Mouse (Mus musculus): Measurements from ENCODE around the gene Teddm3. TPM values are rescaled to one million over a fixed set of nuclear protein-coding genes. Genes with fewer than 3 reads are reported as not detected.
"Not testable (repeated sequence)": the region's sequence is repeated elsewhere in the genome, so short reads cannot be mapped to it uniquely, and the experiment has no call there.

Gene Teddm3
- polyA plus RNA-seq, 1 experiment = not detected

DNA sequence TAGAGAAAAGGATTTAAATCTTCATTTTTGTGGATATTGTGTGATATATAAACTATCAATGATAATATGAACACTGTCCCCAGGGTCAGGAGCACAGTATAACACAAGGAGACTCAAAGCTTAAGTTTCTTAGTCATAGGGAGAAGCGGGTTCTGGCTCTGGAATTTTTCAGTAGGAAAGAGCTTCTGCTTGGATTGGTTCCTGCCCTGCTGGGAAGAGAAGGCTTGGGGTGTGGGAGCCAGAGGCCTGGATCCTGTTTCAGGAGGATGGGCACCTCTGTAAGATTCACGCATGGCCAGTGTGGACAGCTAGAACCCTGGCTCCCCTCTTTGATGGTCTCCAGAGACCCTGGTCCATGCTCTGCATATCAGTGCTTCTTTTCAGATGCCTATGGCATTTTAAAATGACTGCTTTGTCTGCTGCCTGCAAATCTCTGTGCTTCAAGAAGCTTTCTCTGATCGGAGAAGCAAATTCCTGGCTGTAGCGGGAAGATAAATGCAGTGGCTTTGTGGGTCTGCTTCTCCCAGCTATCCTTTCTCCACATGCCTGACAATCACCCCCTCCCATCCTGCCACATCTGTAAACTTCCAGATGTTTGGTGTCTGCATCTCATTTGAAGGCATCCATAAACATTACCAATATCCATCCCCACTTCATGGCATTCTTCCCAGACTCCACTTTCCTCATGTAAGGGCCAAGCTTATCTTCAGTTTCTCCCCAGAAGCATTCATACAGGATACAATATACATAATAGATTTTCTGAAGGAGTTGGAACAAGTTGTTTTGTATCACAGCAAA, 2.0 kb downstream of the Teddm3 start:
- no peak for DNase-seq (ENCODE audit: low spot score)

DNA sequence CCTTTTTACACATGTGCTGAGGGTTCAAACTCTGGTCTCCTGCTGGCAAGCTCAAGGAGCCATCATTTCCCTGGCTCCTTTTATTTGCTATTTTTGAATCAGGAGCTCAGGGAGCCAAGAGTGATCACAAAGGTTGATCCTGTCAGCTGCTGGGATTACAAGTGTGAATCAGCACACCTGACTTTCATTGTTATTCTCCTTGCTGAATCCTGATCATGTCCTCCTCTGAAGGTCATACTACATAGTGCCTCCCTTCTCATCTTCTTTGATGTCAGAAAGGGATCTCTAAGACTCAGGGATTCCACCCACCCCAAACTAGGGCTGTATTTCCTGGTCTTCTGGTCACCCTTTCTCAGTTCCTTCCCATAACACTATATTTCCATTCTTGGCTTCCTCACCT, 3.9 kb downstream of the Teddm3 start:
- DNase-seq (ENCODE audit: low spot score) = no peak

DNA sequence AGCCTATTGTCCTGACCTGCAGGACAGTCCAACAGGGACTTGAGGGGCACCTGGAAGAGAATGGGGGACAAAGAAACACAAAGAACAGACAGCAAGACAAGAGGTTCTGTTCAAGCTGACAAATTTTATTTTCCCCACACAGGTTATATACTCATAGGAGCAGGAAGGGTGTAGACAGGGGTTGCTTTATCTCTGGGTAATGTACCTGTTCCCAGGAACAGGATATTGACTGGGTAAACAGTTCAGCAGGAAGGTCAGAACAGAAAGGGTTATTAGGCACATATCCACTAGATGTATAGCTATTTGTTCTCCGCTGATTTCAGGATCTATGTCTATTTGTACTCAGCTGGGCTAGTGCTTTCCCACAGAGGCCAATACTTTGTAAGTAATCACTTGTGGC, 5.3 kb downstream of the Teddm3 start:
- not testable (repeated sequence) for DNase-seq (ENCODE audit: low spot score)

DNA sequence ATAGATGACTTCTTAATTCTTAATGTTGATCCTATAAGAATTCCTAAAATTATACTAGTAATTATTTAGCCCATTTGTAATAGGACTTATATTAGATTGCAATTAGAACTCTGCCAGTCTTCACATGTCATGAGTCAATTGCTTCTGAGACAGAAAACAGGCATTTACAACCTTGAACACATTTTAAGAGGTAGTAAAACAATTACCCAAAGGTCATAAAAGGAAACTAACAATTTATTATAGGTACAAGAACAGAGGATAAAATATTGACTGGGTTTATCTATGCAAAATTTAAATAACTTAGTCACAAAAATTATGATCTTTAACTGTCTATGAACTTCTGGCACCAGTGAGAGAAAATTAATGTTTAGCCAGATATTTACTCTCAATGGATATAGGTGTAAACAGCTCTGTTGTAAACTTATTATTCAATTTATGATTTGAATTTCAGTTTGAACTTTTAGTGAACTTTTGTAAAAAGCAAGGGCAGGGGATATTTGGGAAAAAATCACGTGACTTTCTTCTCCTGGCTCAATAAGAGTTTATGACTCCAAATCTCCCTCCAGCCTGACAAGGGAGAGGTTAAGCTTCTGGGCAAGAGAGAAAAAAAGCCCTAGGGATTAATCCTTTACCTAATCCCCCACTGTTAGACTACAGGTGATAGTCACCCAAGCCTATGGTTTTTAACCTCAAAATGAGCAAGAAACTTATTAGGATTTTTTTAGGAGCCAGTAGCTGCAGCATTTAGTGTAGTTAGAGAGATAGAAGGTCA, 17.3 kb downstream of the Teddm3 start:
- DNase-seq (ENCODE audit: low spot score) = no peak

DNA sequence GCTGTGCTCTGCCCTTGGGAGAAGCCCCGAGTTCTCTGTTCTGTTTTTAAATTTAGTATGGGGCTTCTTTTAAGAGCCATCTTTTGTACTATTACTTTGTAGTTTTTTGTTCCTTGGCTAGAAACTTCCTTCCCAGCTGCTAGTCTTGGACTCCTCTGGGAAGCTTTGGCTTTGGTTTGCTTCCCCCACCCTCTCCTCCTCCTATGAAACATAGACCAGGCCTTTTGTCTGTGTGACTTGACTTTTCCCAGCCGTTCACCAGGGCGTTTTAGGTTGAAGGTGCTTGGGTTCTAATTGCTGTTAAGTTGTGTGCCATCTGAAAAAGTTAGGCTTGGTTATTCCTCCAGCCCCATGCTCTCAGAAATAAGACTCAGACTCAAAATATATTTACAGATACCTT, 26.1 kb downstream of the Teddm3 start:
- DNase-seq (ENCODE audit: low spot score) = not testable (repeated sequence)

DNA sequence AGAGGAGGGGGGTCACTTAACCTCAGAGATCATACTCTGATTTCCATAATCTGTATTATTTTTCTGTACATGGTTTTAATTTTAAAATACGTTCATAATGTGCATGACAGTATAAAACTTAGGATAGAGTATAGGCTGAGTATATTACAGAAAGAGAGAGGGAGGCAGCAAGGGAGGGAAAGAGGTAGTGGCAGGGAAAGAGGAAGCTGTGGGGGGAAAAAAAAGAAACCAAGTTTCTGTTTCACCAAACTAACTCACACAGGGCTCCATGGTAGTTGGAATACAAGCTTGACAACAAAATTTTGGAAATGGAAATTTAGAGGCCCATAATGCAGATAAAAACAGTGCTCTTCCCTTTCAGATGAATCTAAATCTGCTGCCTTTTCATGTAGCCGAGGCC, 31.0 kb downstream of the Teddm3 start:
- DNase-seq (ENCODE audit: low spot score) = not testable (repeated sequence)

DNA sequence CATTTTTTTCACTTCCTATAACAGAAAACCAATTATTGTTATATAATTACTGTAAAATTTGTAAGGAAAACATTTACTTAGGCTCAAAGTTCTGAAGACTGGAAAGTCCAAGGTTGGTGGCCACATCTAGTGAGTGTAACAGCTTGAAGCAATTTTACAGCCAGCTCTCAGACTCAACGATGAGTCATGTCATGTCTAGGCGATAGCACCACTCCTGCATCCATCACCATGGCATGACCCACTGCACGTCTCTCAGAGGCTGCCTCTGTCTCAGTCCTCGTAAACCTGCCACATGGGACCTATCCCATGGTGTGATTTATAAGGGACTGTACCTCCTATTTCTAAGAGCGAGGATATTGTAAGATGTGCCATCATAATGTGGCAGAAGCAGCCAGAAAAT, 37.7 kb downstream of the Teddm3 start:
- no peak for DNase-seq (ENCODE audit: low spot score)

DNA sequence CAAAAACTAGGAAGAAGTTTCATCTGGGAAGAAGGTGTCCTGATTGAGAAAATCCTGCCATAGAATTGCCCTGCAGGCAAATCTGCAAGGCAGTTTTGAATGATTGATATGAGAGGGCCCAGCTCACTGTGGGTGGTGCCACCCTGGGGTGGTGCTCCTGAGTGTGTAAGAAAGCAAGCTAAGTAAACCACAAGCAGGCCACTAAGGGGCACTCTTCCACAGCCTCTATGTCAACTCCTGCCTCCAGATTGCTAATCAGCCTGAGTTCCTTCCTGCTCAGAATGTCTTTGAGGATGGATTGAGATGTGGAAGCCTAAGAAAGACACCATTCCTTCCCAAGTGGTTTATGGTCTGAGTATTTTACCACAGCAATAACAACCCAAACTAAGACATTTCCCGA, 44.3 kb downstream of the Teddm3 start:
- no peak for DNase-seq (ENCODE audit: low spot score)

Other genes with a start within 250 kb of the Teddm3 start
- gene Ephb3, start 50.8 kb upstream of the Teddm3 start, polyA plus RNA-seq (2012; rRNA removed) = 21.2 and 21.9 TPM in 2 replicates

Measured in urinary bladder, adult 2 months (tissue).